Mouse (Mus musculus): ENCODE data around the gene Galns. TPM values are rescaled to one million over a fixed set of nuclear protein-coding genes. Genes with fewer than 3 reads are reported as not detected.

Galns gene
- 4.4 and 4.5 TPM in 2 replicates for polyA plus RNA-seq (2015; fragmentation: Nextera tagmentation; extraction: Ambion mirVana)

DNA sequence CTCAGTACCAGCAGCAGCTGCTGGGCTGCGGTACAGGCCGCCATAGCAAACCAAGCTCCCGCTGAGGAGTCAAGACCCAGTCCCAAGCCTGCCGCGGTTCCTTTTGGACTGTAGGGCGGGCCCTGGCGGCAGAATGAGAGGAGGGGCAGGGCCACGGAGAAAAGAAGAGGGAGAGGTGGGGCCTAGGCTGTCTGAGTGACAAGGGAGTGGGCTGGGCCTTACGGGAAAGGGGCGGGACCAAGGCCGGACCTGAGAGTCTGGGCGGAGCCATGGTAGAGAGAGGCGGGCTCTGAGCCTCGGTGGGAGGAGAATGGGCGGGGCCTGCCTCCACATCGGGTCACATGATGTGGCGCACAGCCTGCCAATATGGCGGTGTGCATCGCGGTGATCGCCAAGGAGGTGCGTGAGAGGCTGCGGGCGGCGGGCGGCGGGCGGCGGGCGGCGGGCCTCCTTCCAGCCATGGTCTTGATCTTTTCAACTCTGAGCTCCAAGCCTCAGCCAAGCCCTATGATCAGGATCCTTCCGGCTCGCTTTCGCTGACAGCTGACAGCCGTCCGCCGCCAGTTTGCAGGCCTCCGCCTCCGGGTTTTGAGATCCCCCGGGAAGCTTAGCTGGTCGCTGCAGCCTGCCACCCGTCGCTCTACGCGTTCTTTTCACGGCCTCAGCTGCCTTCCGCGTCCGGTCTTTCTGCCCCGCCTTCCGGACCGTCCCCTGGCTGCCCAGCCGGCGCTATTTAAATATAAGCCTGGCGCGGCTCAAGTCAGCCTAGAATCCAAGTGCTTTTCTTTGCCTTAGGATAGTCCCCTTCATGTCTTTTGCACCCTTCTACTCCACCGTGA lies at the start of gene Galns, which contains the start of gene Trappc2l:
Gene Galns (minus strand): TSS at position 169 of the 839 bp plus-strand sequence.
Gene Trappc2l (plus strand): TSS at position 346 of the 839 bp plus-strand sequence.
- Histone ChIP-seq H3K9ac (replicated peaks) (peak within 1 kb of the TSS; percentile 70), H3K9me3 (no peaks in the 10 kb centered on the region), H3K4me3 (peak within 1 kb of the TSS; percentile 55), H3K27ac (replicated peaks) (peak within 1 kb of the TSS; percentile 79), H3K27me3 (no peaks in the 10 kb centered on the region), H3K36me3 (no peaks in the 10 kb centered on the region), H3K4me1 (peaks cover 19% of the 10 kb centered on the region), H3K4me2 (replicated peaks) (peak within 1 kb of the TSS; percentile 80)
- under 1% methylated on average over 57 of the region's 57 CpGs for WGBS
- ATAC-seq (replicated peaks), result peak; percentile 97

DNA sequence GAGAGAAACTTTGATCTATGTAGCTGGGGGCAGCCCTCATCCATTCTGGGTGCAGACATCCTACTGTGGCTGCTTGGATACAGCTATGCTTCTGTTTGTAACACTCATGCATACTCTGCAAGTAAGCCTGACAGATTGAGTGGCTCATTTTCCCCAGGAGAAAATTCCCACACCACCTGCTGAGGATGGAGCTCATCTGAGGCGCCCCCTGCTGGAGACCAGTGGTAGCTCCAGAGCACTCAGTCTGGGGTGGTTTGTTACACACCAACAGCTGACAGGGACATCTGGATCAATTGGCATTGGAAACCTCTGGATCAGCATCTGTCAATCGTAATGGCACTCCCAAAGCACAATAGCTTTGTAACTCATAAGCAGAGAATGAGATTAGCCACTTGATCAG lies 48.8 kb upstream of the Galns start:
- peaks cover 44% of the 10 kb centered on the region for H3K4me1 ChIP-seq
- WGBS, result 69% methylated on average over 2 of the region's 2 CpGs

DNA sequence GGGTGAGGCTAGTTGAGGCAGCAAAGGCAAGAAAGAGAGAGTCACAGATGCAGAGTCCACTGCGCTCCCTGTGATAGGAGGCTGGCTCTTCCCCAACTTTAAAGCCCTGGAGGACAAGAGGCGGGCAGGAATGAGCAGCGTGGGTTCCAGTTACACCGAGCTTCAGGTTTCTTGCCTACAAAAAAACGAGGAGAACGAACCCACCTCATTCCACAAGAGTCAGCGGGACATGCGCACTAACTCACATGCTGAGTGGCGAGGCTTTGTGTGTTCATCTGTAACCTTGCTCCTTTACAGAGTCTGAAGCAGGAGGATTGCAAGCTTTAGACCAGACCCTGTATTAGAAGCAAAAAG lies 47.5 kb upstream of the Galns start:
- no peak overlapping the region for H3K4me2 ChIP-seq (replicated peaks)
- no peak for ATAC-seq (replicated peaks)
- WGBS, result 74% methylated on average over 9 of the region's 9 CpGs
- H3K9ac ChIP-seq (replicated peaks), result no peak overlapping the region
- no peaks in the 10 kb centered on the region for H3K27me3 ChIP-seq
- no peak overlapping the region for H3K4me3 ChIP-seq
- no peak overlapping the region for H3K27ac ChIP-seq (replicated peaks)
- H3K4me1 ChIP-seq, result peaks cover 32% of the 10 kb centered on the region
- H3K36me3 ChIP-seq, result no peaks in the 10 kb centered on the region
- H3K9me3 ChIP-seq, result no peaks in the 10 kb centered on the region

More for the DNA sequence above, 48.8 kb upstream of the Galns start:
- Histone ChIP-seq H3K9ac (replicated peaks) (no peak overlapping the region), H3K9me3 (no peaks in the 10 kb centered on the region), H3K4me2 (replicated peaks) (no peak overlapping the region), H3K27ac (replicated peaks) (no peak overlapping the region), H3K4me3 (no peak overlapping the region), H3K36me3 (no peaks in the 10 kb centered on the region), H3K27me3 (no peaks in the 10 kb centered on the region)
- no peak for ATAC-seq (replicated peaks)

DNA sequence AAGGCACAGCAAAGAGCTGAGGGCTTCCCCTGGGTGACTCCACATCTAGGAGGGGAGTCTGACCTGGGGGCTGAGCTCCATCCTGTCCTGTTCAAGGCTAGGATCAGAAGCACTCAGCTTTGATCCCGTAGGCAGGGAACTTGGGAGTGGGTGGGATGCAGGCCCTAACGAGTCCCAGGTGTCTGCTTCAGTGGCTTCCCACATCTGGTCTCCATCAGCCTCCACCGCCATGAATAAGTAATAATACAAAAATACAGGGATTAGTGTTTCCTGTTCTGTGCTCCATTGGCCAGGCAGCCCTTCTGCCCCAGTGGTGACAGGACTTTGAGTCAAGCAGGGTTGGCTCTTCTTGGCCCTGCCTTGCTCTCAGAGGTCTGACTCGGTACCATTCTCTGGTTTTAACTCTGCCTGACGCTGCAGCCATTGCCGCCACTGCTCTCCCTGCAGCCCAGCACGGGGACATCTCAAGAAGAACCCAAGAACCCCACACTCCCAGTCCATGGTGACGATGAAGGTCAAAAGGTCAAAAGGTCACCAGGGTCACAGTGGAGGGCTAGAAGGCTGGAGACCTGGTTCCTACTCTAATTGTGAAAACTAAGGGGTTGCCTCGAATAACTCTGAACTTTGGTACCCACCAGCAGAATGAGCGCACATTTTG lies 47.0 kb upstream of the Galns start:
- Histone ChIP-seq H3K4me1 (peaks cover 27% of the 10 kb centered on the region), H3K27me3 (no peaks in the 10 kb centered on the region)

DNA sequence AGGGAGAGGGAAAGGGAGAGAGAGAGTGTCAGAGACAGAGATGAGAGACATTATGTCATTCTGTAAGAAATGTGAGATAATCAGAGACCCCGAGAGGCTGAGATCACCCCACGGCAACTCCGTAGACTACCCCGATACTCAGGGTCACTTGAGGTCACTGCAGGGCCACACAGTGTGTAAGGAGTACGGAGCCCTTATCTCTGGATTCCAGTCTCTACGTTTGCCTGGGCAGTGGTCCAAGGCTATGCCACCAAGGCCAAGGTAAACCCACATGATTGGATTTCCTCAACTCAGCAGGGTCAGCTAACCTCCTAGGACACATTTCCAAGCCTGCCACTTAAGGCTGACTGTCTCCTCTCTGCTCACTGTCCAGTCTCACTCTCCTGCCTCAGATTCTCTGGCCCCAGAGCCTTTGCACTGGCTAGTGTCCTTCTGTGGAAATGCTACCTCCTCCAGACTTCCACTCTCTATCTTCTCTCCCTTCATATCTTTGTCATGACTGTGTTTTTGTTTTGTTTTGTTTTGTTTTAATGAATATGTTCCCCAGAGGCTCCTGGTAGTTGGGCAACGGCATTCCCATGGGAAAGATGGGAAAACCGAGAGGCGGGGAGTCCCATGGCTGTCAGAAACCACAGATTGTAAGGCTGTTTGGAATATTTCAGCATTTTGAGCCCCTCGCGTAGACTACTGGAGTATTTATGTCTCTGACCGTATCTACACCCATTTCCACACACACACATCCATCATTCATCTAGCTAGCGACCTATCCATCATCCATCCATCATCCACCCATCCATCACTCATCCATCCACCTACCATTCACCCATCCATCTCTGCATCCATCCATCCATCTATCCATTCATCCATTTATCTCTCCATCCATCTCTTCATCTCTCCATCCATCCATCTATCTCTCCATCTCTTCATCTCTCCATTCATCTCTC lies 45.1 kb upstream of the Galns start:
- no peak overlapping the region for H3K4me2 ChIP-seq (replicated peaks)
- ATAC-seq (replicated peaks), result no peak
- H3K4me1 ChIP-seq, result peaks cover 13% of the 10 kb centered on the region
- WGBS, result 86% methylated on average over 13 of the region's 13 CpGs
- no peak overlapping the region for H3K9ac ChIP-seq (replicated peaks)
- H3K9me3 ChIP-seq, result no peaks in the 10 kb centered on the region
- no peaks in the 10 kb centered on the region for H3K36me3 ChIP-seq
- H3K27ac ChIP-seq (replicated peaks), result no peak overlapping the region
- no peaks in the 10 kb centered on the region for H3K27me3 ChIP-seq
- H3K4me3 ChIP-seq, result no peak overlapping the region

More for the DNA sequence above, 47.0 kb upstream of the Galns start:
- H3K36me3 ChIP-seq, result no peaks in the 10 kb centered on the region
- WGBS, result 78% methylated on average over 10 of the region's 10 CpGs
- no peak overlapping the region for H3K27ac ChIP-seq (replicated peaks)
- H3K4me3 ChIP-seq, result no peak overlapping the region
- no peak overlapping the region for H3K4me2 ChIP-seq (replicated peaks)
- ATAC-seq (replicated peaks), result no peak
- H3K9me3 ChIP-seq, result no peaks in the 10 kb centered on the region
- H3K9ac ChIP-seq (replicated peaks), result no peak overlapping the region

DNA sequence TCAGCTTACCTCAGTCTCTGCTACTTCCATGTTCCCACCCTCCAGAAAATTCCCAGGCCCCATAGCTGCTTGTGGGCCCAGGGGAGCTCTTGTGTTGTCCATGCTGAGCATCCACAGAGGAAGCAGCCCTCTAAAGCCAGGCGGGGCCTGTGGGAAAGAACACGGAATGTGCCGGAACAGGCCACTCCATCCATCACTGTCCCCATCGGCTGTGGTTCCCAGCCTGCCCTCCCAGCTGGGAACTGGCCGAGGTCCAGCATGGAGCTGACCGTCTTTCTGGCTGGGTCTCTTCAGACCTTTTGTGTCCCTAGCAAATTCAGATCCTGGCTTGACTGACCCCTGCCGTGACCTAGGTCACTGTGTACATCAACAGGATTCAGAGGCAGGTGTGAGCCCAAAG lies 43.5 kb upstream of the Galns start:
- Histone ChIP-seq H3K4me1 (peaks cover 11% of the 10 kb centered on the region), H3K9ac (replicated peaks) (no peak overlapping the region), H3K36me3 (peaks cover 2% of the 10 kb centered on the region; the same call in 1 of the 2 replicates), H3K9me3 (no peaks in the 10 kb centered on the region), H3K27me3 (no peaks in the 10 kb centered on the region), H3K4me2 (replicated peaks) (no peak overlapping the region), H3K4me3 (no peak overlapping the region), H3K27ac (replicated peaks) (no peak overlapping the region)
- no peak for ATAC-seq (replicated peaks)
- 77% methylated on average over 7 of the region's 7 CpGs for WGBS

DNA sequence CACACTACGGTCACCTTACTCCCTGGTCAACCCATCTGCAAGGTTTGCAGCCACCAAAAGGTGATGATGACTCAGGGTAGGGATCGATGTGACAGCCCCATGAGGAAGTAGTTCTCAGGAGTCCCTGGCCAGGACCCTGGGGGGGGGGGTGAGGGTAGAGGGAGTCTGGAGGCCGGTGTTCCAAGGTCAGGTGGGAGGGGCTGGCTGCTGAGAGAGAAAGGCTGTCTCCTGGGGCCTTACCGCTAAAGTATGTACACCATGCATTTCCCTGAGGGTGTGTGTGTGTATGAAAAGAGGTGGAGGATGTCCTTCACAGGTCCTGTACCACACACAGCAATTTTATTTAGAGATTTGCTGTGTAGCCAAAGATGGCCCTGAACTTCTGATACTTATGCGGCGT lies 41.4 kb upstream of the Galns start:
- H3K4me3 ChIP-seq, result no peak overlapping the region
- H3K27ac ChIP-seq (replicated peaks), result no peak overlapping the region
- no peak for ATAC-seq (replicated peaks)
- no peaks in the 10 kb centered on the region for H3K27me3 ChIP-seq
- 84% methylated on average over 6 of the region's 6 CpGs for WGBS
- H3K9ac ChIP-seq (replicated peaks), result no peak overlapping the region
- peaks cover 20% of the 10 kb centered on the region for H3K36me3 ChIP-seq
- H3K4me1 ChIP-seq, result peaks cover 11% of the 10 kb centered on the region
- H3K4me2 ChIP-seq (replicated peaks), result no peak overlapping the region
- H3K9me3 ChIP-seq, result no peaks in the 10 kb centered on the region

DNA sequence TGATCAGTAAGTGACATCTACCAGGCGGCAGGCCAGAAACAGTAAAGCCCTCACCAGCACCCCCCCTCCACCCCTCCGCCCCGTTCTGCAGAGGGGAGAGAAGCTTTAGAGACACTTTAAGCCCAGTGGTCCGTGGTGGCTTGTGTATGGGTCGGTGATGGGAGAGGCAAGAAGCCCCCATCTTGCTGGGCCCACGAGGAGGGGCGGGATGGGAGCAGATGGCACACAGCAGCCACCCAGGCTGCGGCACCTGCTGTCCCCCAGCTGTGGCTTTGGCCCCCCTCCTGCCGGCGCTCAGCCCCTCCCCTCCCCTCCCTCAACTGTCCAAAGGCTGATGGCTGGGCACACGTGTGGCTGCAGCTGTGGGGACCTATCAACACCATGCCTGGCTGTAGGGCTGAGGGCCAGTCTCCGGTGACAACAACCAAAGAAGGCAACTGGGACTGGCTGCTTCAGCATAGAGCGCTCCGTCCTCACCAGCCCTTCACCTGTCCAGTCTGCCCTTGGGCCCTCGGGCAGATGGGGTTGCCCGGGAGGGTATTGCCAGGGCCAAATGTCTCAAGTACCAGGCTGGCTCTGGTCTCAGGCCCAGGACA lies 40.2 kb upstream of the Galns start:
- no peak overlapping the region for H3K9ac ChIP-seq (replicated peaks)
- H3K36me3 ChIP-seq, result peaks cover 29% of the 10 kb centered on the region
- 0 out of 2 replicates have a peak, but pooled peaks have one; percentile 35 for ATAC-seq (replicated peaks)
- H3K9me3 ChIP-seq, result no peaks in the 10 kb centered on the region
- no peak overlapping the region for H3K27ac ChIP-seq (replicated peaks)
- WGBS, result 65% methylated on average over 16 of the region's 16 CpGs
- no peak overlapping the region for H3K4me2 ChIP-seq (replicated peaks)
- H3K4me3 ChIP-seq, result no peak overlapping the region
- H3K4me1 ChIP-seq, result peaks cover 11% of the 10 kb centered on the region
- H3K27me3 ChIP-seq, result no peaks in the 10 kb centered on the region

DNA sequence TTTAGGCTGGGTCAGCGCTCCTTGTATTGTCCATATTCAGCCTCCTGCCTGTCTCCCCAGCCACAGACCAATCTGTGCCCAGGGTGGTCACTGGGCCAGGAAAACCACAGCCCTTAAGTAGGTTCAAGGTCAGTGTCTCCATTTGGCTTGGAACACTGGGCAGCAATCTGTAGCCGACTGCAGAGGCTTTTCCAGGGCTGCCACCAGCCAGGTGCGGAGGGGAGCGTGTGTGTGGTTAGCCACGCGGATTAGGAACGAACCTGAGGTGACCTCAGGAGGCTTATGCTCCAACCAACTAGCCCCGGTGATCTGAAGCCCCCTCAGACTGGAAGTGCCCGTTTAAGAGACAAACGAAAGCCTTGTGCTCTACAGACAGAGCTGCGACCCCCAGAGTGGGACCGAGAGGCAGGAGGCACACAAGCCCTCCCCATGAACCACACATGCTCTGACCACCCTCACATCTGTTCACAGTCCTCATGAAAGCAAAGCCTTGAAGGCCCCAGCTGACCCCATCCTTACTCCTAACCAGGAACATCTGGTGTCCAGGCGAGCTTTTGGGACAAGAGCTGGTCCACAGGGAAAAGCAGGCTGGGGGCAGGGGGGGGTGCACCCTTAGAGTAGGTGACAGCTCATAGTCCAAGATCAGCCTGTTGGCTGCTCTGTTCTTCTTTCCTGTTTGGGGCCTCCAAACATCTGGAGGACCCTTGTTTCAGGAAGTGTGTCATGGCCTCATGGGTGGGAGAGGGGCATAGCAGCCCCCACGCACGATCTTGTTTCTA lies 37.1 kb upstream of the Galns start:
- Histone ChIP-seq H3K36me3 (peaks cover 31% of the 10 kb centered on the region), H3K9ac (replicated peaks) (no peak overlapping the region), H3K27ac (replicated peaks) (no peak overlapping the region), H3K9me3 (no peaks in the 10 kb centered on the region), H3K4me3 (no peak overlapping the region), H3K4me1 (peaks cover 11% of the 10 kb centered on the region), H3K27me3 (no peaks in the 10 kb centered on the region), H3K4me2 (replicated peaks) (no peak overlapping the region)
- ATAC-seq (replicated peaks), result no peak
- 83% methylated on average over 15 of the region's 15 CpGs for WGBS

DNA sequence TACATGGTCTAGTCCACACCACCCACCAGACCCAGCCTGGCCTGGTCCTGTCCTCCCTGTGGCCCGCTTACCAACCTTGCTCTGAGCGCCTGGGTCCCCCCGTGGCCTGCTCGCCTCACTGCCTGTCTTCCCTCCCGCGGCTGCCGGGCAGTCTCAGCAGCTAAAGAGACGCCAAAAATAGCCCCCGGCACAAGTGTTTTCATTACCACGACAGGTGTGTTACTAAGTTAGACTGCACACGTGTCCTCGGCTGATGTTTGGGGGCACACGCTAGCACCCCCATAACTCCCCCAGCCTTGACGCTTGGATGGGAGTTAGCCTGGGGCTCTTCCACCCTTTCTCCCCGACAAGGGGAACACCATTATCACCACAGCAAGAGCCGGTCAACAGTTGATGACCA lies 35.1 kb upstream of the Galns start:
- H3K9ac ChIP-seq (replicated peaks), result no peak overlapping the region
- 89% methylated on average over 16 of the region's 16 CpGs for WGBS
- no peaks in the 10 kb centered on the region for H3K27me3 ChIP-seq
- no peaks in the 10 kb centered on the region for H3K9me3 ChIP-seq
- no peak overlapping the region for H3K4me3 ChIP-seq
- peaks cover 36% of the 10 kb centered on the region for H3K36me3 ChIP-seq
- H3K4me1 ChIP-seq, result peaks cover 12% of the 10 kb centered on the region
- H3K4me2 ChIP-seq (replicated peaks), result no peak overlapping the region
- no peak for ATAC-seq (replicated peaks)
- H3K27ac ChIP-seq (replicated peaks), result no peak overlapping the region
